Mouse (Mus musculus): ENCODE measurements around the gene S100b. TPM values are rescaled to one million over a fixed set of nuclear protein-coding genes. Genes with fewer than 3 reads are reported as not detected.

S100b gene
- polyA plus RNA-seq, 2 experiments, result 0.06 TPM; not detected in 1

DNA sequence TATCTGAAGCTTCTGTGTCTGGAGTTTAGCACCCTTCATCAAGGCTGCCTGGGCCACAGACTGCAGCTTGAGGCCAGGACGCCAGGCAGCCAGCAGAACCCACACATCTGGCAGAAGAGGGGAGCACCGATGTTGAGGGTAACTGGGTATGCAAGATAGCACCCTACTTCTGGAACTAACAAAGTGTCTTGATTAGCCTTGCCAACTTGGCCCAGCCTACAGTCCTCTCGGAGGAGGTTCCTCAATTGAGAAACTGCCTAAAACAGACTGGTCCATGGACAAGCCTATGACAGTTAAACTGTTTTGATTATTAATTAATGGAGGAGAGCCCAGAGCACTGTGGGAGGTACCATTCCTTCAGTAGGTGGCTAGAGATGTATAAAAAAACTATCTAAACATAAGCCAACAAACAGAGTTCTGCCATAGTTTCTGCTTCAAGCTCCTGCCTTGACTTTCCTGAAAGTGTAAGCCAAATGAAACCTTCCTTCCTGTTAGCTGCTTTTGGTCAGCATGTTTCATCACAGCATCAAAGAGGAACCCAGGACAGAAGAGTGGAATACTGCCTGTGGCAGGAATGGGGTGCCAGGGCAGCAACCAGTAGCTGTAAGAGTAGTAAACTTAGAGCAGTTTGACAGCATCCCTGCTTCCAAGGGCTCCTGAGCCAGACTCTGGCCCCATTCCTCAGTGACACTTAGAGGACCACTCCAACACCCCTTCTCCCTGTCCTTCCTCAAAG, 36.5 kb downstream of the S100b start:
- WGBS (ENCODE audit: insufficient replicate concordance), result 61% methylated on average over 3 of the region's 3 CpGs
- H3K9ac ChIP-seq (replicated peaks), result no peak overlapping the region
- ATAC-seq (ENCODE audit: insufficient read depth) (no peak), DNase-seq (ENCODE audit: low read depth in 3 of 3, low spot score in 3 of 3) (no peak)
- H3K36me3 ChIP-seq (replicated peaks; ENCODE audit: control insufficient read depth, insufficient read depth, low read depth), result no peaks in the 10 kb centered on the region
- no peak overlapping the region for H3K27ac ChIP-seq
- H3K4me3 ChIP-seq (ENCODE audit: insufficient read depth in 1 of 2, low read depth in 2 of 2, low read length in 2 of 2), result no peak overlapping the region
- no peak for TF ChIP-seq EP300 (IDR thresholded peaks at IDR 0.05; ENCODE audit: low read depth)
- TF ChIP-seq CTCF (IDR thresholded peaks at IDR 0.05; ENCODE audit: low read depth), result no peak
- no peaks in the 10 kb centered on the region for H3K9me3 ChIP-seq (ENCODE audit: control insufficient read depth, low read length)
- H3K27me3 ChIP-seq (ENCODE audit: control insufficient read depth, insufficient read depth, low read length), result no peaks in the 10 kb centered on the region
- H3K4me1 ChIP-seq (replicated peaks; ENCODE audit: control insufficient read depth in 2 of 2, insufficient read depth in 2 of 2, low read length in 1 of 2), result no peaks in the 10 kb centered on the region
- H3K4me2 ChIP-seq (ENCODE audit: low read depth), result no peak overlapping the region

DNA sequence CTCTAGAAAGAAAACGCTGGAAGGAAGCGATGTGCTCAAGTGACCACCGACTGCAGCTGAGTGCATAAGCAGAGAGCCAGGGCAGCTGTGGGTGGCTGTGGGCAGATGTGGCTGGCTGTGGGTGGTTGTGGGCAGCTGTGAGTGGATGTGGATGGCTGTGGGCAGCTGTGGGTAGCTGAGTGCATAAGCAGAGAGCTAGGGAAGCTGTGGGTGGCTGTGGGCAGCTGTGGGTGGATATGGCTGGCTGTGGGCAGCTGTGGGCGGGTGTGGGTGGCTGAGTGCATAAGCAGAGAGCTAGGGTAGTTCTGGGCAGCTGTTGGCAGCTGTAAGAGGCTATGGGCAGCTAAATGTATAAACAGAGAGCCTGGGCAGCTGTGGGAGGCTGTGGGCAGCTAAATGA, 39.6 kb downstream of the S100b start:
- no peak for TF ChIP-seq EP300 (IDR thresholded peaks at IDR 0.05; ENCODE audit: low read depth)
- TF ChIP-seq CTCF (IDR thresholded peaks at IDR 0.05; ENCODE audit: low read depth), result no peak
- no peak for ATAC-seq (ENCODE audit: insufficient read depth)
- Histone ChIP-seq H3K9me3 (ENCODE audit: control insufficient read depth, low read length) (no peaks in the 10 kb centered on the region), H3K4me3 (ENCODE audit: insufficient read depth in 1 of 2, low read depth in 2 of 2, low read length in 2 of 2) (no peak overlapping the region), H3K4me2 (ENCODE audit: low read depth) (no peak overlapping the region), H3K27ac (no peak overlapping the region), H3K27me3 (ENCODE audit: control insufficient read depth, insufficient read depth, low read length) (no peaks in the 10 kb centered on the region), H3K9ac (replicated peaks) (no peak overlapping the region), H3K4me1 (replicated peaks; ENCODE audit: control insufficient read depth in 2 of 2, insufficient read depth in 2 of 2, low read length in 1 of 2) (no peaks in the 10 kb centered on the region), H3K36me3 (replicated peaks; ENCODE audit: control insufficient read depth, insufficient read depth, low read depth) (no peaks in the 10 kb centered on the region)
- 75% methylated on average over 4 of the region's 4 CpGs for WGBS (ENCODE audit: insufficient replicate concordance)
- no peak for DNase-seq (ENCODE audit: low read depth in 3 of 3, low spot score in 3 of 3)

DNA sequence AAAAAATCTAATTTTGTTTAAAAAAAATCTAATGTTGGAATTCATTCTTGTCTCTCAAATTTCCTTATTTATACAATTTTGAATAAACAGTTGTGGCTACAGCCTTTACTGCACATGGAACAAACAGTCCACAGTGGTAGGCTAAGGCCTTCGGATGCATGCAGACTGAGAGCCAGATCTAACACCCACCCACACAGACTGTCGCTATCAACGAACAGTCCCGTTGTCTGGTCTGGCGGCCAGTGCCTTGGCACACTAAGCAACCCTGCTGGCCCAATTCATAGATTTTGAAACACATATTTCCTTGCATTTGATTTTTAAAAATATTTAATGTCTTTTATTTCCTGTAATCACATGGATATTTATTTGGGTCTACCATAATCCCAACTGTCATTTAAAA, 46.5 kb downstream of the S100b start:
- no peaks in the 10 kb centered on the region for H3K36me3 ChIP-seq (replicated peaks; ENCODE audit: control insufficient read depth, insufficient read depth, low read depth)
- no peak overlapping the region for H3K4me3 ChIP-seq (ENCODE audit: insufficient read depth in 1 of 2, low read depth in 2 of 2, low read length in 2 of 2)
- ATAC-seq (ENCODE audit: insufficient read depth), result no peak
- H3K9ac ChIP-seq (replicated peaks), result no peak overlapping the region
- H3K9me3 ChIP-seq (ENCODE audit: control insufficient read depth, low read length), result no peaks in the 10 kb centered on the region
- no peak overlapping the region for H3K4me2 ChIP-seq (ENCODE audit: low read depth)
- H3K27ac ChIP-seq, result no peak overlapping the region
- TF ChIP-seq CTCF (IDR thresholded peaks at IDR 0.05; ENCODE audit: low read depth) (no peak), EP300 (IDR thresholded peaks at IDR 0.05; ENCODE audit: low read depth) (no peak)
- no peaks in the 10 kb centered on the region for H3K27me3 ChIP-seq (ENCODE audit: control insufficient read depth, insufficient read depth, low read length)
- WGBS (ENCODE audit: insufficient replicate concordance), result 79% methylated on average over 5 of the region's 5 CpGs
- DNase-seq (ENCODE audit: low read depth in 3 of 3, low spot score in 3 of 3), result no peak
- no peaks in the 10 kb centered on the region for H3K4me1 ChIP-seq (replicated peaks; ENCODE audit: control insufficient read depth in 2 of 2, insufficient read depth in 2 of 2, low read length in 1 of 2)

DNA sequence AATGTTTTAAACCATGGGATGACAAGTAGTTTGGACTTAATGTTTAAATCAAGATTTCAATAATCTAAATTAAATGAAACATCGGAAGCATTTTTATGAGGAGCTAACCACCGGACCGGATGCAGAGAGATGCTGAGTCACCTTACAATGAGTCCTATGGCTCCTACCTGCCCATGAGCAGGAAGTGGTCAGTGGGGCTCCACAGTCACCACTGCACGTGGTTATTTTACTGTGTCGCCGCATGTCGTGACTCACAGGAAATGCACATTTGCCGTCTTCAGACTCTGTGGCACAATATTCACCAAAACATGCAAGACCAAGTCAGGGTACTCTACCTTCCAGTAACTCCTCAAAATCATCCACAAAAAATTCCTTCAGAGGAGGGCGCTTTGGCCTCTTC, 53.1 kb downstream of the S100b start:
- H3K4me2 ChIP-seq (ENCODE audit: low read depth), result no peak overlapping the region
- H3K27me3 ChIP-seq (ENCODE audit: control insufficient read depth, insufficient read depth, low read length), result no peaks in the 10 kb centered on the region
- H3K4me1 ChIP-seq (replicated peaks; ENCODE audit: control insufficient read depth in 2 of 2, insufficient read depth in 2 of 2, low read length in 1 of 2), result no peaks in the 10 kb centered on the region
- H3K9ac ChIP-seq (replicated peaks), result no peak overlapping the region
- TF ChIP-seq EP300 (IDR thresholded peaks at IDR 0.05; ENCODE audit: low read depth) (no peak), CTCF (IDR thresholded peaks at IDR 0.05; ENCODE audit: low read depth) (no peak)
- H3K27ac ChIP-seq, result no peak overlapping the region
- H3K4me3 ChIP-seq (ENCODE audit: insufficient read depth in 1 of 2, low read depth in 2 of 2, low read length in 2 of 2), result no peak overlapping the region
- WGBS (ENCODE audit: insufficient replicate concordance), result 26% methylated on average over 9 of the region's 9 CpGs
- H3K9me3 ChIP-seq (ENCODE audit: control insufficient read depth, low read length), result no peaks in the 10 kb centered on the region
- no peaks in the 10 kb centered on the region for H3K36me3 ChIP-seq (replicated peaks; ENCODE audit: control insufficient read depth, insufficient read depth, low read depth)
- ATAC-seq (ENCODE audit: insufficient read depth) (no peak), DNase-seq (ENCODE audit: low read depth in 3 of 3, low spot score in 3 of 3) (peak in 1 of 3 experiments; percentile 11)

MicroRNAs encoded within 50 kb of the gene (microRNA counts, 519-probe panel; counts per million panel counts)
- 69.9 counts per million for microRNA mmu-miR-678

Small RNA genes within 50 kb of the gene (microRNA-seq; reads per million reads assigned to microRNA genes)
- gene Mir678, result not detected

Other genes starting within 250 kb of the S100b start
- gene Zfp280b, start 221.2 kb upstream of the S100b start, polyA plus RNA-seq (2012; rRNA removed), result 6.8 and 7.1 TPM in 2 replicates
- 9.6 and 10.1 TPM in 2 replicates for gene Zfp280b, start 221.2 kb upstream of the S100b start, polyA plus RNA-seq (2014; fragmentation: Nextera tagmentation; extraction: Ambion mirVana)
- gene Slc5a4b, start 142.9 kb upstream of the S100b start, polyA plus RNA-seq (2012; rRNA removed), result 0.08 and 0.10 TPM in 2 replicates
- gene Slc5a4b, start 142.9 kb upstream of the S100b start, polyA plus RNA-seq (2014; fragmentation: Nextera tagmentation; extraction: Ambion mirVana), result 0.03 and 0.18 TPM in 2 replicates
- gene Slc5a4a, start 106.4 kb upstream of the S100b start, polyA plus RNA-seq (2012; rRNA removed), result 0.03 and 0.04 TPM in 2 replicates
- not detected in 2 replicates for gene Slc5a4a, start 106.4 kb upstream of the S100b start, polyA plus RNA-seq (2014; fragmentation: Nextera tagmentation; extraction: Ambion mirVana)
- gene Prmt2, start 16.0 kb upstream of the S100b start, polyA plus RNA-seq (2012; rRNA removed), result 3.8 and 3.9 TPM in 2 replicates
- gene Prmt2, start 16.0 kb upstream of the S100b start, polyA plus RNA-seq (2014; fragmentation: Nextera tagmentation; extraction: Ambion mirVana), result 4.3 and 5.0 TPM in 2 replicates
- 1.7 and 1.8 TPM in 2 replicates for gene Dip2a, start 91.4 kb downstream of the S100b start, polyA plus RNA-seq (2012; rRNA removed)
- gene Dip2a, start 91.4 kb downstream of the S100b start, polyA plus RNA-seq (2014; fragmentation: Nextera tagmentation; extraction: Ambion mirVana), result 0.62 and 0.69 TPM in 2 replicates
- gene AC141477.1, start 186.6 kb downstream of the S100b start, polyA plus RNA-seq (2012; rRNA removed), result not detected in 2 replicates
- not detected in 2 replicates for gene AC141477.1, start 186.6 kb downstream of the S100b start, polyA plus RNA-seq (2014; fragmentation: Nextera tagmentation; extraction: Ambion mirVana)
- gene Pcnt, start 188.9 kb downstream of the S100b start, polyA plus RNA-seq (2012; rRNA removed), result 9.9 and 19.9 TPM in 2 replicates
- gene Pcnt, start 188.9 kb downstream of the S100b start, polyA plus RNA-seq (2014; fragmentation: Nextera tagmentation; extraction: Ambion mirVana), result 9.3 and 11.6 TPM in 2 replicates
- not detected in 2 replicates for gene 2610028H24Rik, start 195.2 kb downstream of the S100b start, polyA plus RNA-seq (2012; rRNA removed)
- gene 2610028H24Rik, start 195.2 kb downstream of the S100b start, polyA plus RNA-seq (2014; fragmentation: Nextera tagmentation; extraction: Ambion mirVana), result not detected in 2 replicates
- gene Mcm3ap, start 215.1 kb downstream of the S100b start, polyA plus RNA-seq (2012; rRNA removed), result 8.7 and 12.5 TPM in 2 replicates
- 23.4 and 24.7 TPM in 2 replicates for gene Mcm3ap, start 215.1 kb downstream of the S100b start, polyA plus RNA-seq (2014; fragmentation: Nextera tagmentation; extraction: Ambion mirVana)
- gene Ybey, start 215.3 kb downstream of the S100b start, polyA plus RNA-seq (2012; rRNA removed), result 1.1 and 1.5 TPM in 2 replicates
- gene Ybey, start 215.3 kb downstream of the S100b start, polyA plus RNA-seq (2014; fragmentation: Nextera tagmentation; extraction: Ambion mirVana), result 1.8 TPM in 2 replicates